Mouse (Mus musculus): Measurements from ENCODE around the gene Adam33. TPM values are rescaled to one million over a fixed set of nuclear protein-coding genes. Genes with fewer than 3 reads are reported as not detected.
"Not testable (repeated sequence)": the region's sequence is repeated elsewhere in the genome, so short reads cannot be mapped to it uniquely, and the experiment has no call there.

Adam33 gene
- total and polyA plus RNA-seq, 3 experiments = 0.27 TPM; not detected in 2

GRCm38 (mm10) chr2:131038197-131038596 is 25.4 kb downstream of the Adam33 start:
- no peak overlapping the region for H3K4me3 ChIP-seq (ENCODE audit: low read depth, low read length)
- ATAC-seq (ENCODE audit: extremely low read depth, insufficient number of reproducible peaks, low FRiP score, poor library complexity, severe bottlenecking) (no peak), DNase-seq (ENCODE audit: low spot score) (no peak)
- TF ChIP-seq POLR2AphosphoS5 (IDR thresholded peaks at IDR 0.05; ENCODE audit: insufficient replicate concordance, low read depth, low read length) (no peak), GATA2 (IDR thresholded peaks at IDR 0.05; ENCODE audit: borderline replicate concordance, low read depth, low read length) (no peak), CTCF (IDR thresholded peaks at IDR 0.05; ENCODE audit: low read depth, low read length) (no peak), GATA1 (IDR thresholded peaks at IDR 0.05; ENCODE audit: borderline replicate concordance, low read length) (no peak), TAL1 (conservative IDR thresholded peaks at IDR 0.05; ENCODE audit: low read depth, low read length) (no peak)
- H3K27me3 ChIP-seq (ENCODE audit: insufficient read depth, low read length) = peaks cover 39% of the 10 kb centered on the region
- H3K4me1 ChIP-seq (ENCODE audit: insufficient read depth, low read depth, low read length) = no peaks in the 10 kb centered on the region
- no peaks in the 10 kb centered on the region for H3K9me3 ChIP-seq (replicated peaks)
- no peaks in the 10 kb centered on the region for H3K36me3 ChIP-seq (replicated peaks)

GRCm38 (mm10) chr2:131037226-131037990 is 26.2 kb downstream of the Adam33 start:
- Histone ChIP-seq H3K4me1 (ENCODE audit: insufficient read depth, low read depth, low read length) (no peaks in the 10 kb centered on the region), H3K4me3 (ENCODE audit: low read depth, low read length) (no peak overlapping the region), H3K36me3 (replicated peaks) (no peaks in the 10 kb centered on the region), H3K9me3 (replicated peaks) (no peaks in the 10 kb centered on the region), H3K27me3 (ENCODE audit: insufficient read depth, low read length) (peaks cover 33% of the 10 kb centered on the region)
- no peak for TF ChIP-seq GATA2 (IDR thresholded peaks at IDR 0.05; ENCODE audit: borderline replicate concordance, low read depth, low read length)
- TF ChIP-seq GATA1 (IDR thresholded peaks at IDR 0.05; ENCODE audit: borderline replicate concordance, low read length) = no peak
- no peak for TF ChIP-seq POLR2AphosphoS5 (IDR thresholded peaks at IDR 0.05; ENCODE audit: insufficient replicate concordance, low read depth, low read length)
- TF ChIP-seq TAL1 (conservative IDR thresholded peaks at IDR 0.05; ENCODE audit: low read depth, low read length) = no peak
- TF ChIP-seq CTCF (IDR thresholded peaks at IDR 0.05; ENCODE audit: low read depth, low read length) = no peak
- DNase-seq (ENCODE audit: low spot score) = no peak
- no peak for ATAC-seq (ENCODE audit: extremely low read depth, insufficient number of reproducible peaks, low FRiP score, poor library complexity, severe bottlenecking)

GRCm38 (mm10) chr2:131036757-131037156 is 26.9 kb downstream of the Adam33 start:
- Histone ChIP-seq H3K4me3 (ENCODE audit: low read depth, low read length) (no peak overlapping the region), H3K36me3 (replicated peaks) (no peaks in the 10 kb centered on the region), H3K4me1 (ENCODE audit: insufficient read depth, low read depth, low read length) (no peaks in the 10 kb centered on the region), H3K27me3 (ENCODE audit: insufficient read depth, low read length) (peaks cover 33% of the 10 kb centered on the region), H3K9me3 (replicated peaks) (no peaks in the 10 kb centered on the region)
- DNase-seq (ENCODE audit: low spot score) (no peak), ATAC-seq (ENCODE audit: extremely low read depth, insufficient number of reproducible peaks, low FRiP score, poor library complexity, severe bottlenecking) (no peak)
- no peak for TF ChIP-seq GATA1 (IDR thresholded peaks at IDR 0.05; ENCODE audit: borderline replicate concordance, low read length)
- TF ChIP-seq CTCF (IDR thresholded peaks at IDR 0.05; ENCODE audit: low read depth, low read length) = no peak
- no peak for TF ChIP-seq GATA2 (IDR thresholded peaks at IDR 0.05; ENCODE audit: borderline replicate concordance, low read depth, low read length)
- no peak for TF ChIP-seq TAL1 (conservative IDR thresholded peaks at IDR 0.05; ENCODE audit: low read depth, low read length)
- TF ChIP-seq POLR2AphosphoS5 (IDR thresholded peaks at IDR 0.05; ENCODE audit: insufficient replicate concordance, low read depth, low read length) = no peak

DNA sequence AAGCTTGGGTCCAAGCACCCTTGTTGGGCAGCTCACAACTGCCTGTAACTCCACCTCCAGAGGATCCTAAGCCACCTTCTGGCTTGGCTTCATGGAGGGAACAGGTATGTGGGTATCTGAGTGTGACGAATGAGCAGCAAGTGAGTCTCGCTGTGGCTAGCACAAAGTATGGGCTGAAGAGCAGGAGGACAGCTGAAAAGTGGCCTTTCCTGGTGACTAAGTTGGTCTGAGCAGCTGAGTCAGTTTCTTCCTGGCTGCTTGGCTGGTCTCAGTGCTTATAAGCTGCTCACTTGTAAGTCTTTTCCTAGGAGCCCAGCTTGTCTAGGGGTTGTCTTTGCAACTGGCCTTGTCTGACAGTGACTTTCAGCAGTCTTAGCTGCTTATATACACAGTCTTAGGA is 27.3 kb downstream of the Adam33 start:
- TF ChIP-seq CTCF (IDR thresholded peaks at IDR 0.05; ENCODE audit: low read depth, low read length) (no peak), TAL1 (conservative IDR thresholded peaks at IDR 0.05; ENCODE audit: low read depth, low read length) (no peak), GATA2 (IDR thresholded peaks at IDR 0.05; ENCODE audit: borderline replicate concordance, low read depth, low read length) (no peak), GATA1 (IDR thresholded peaks at IDR 0.05; ENCODE audit: borderline replicate concordance, low read length) (no peak), POLR2AphosphoS5 (IDR thresholded peaks at IDR 0.05; ENCODE audit: insufficient replicate concordance, low read depth, low read length) (no peak)
- DNase-seq (ENCODE audit: low spot score) (no peak), ATAC-seq (ENCODE audit: extremely low read depth, insufficient number of reproducible peaks, low FRiP score, poor library complexity, severe bottlenecking) (no peak)
- Histone ChIP-seq H3K4me1 (ENCODE audit: insufficient read depth, low read depth, low read length) (no peaks in the 10 kb centered on the region), H3K9me3 (replicated peaks) (no peaks in the 10 kb centered on the region), H3K4me3 (ENCODE audit: low read depth, low read length) (no peak overlapping the region), H3K36me3 (replicated peaks) (no peaks in the 10 kb centered on the region), H3K27me3 (ENCODE audit: insufficient read depth, low read length) (peaks cover 31% of the 10 kb centered on the region)

DNA sequence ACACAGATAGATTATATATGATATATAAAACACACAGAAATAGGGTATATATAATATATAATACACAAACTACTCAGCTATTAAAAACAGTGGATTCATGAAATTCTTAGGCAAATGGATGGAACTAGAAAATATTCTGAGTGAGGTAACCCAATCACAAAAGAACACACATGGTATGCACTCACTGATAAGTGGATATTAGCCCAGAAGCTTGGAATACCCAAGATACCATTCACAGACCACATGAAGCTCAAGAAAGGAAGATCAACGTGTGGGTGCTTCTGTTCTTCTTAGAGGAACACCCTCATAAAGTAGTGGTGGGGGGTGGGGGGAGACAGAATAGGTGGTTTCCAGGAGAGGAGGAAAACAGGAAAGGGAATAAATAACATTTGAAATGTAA is 32.2 kb downstream of the Adam33 start:
- not testable (repeated sequence) for H3K27me3 ChIP-seq (ENCODE audit: insufficient read depth, low read length); H3K4me3 ChIP-seq (ENCODE audit: low read depth, low read length); DNase-seq (ENCODE audit: low spot score); H3K36me3 ChIP-seq (replicated peaks); H3K9me3 ChIP-seq (replicated peaks); ATAC-seq (ENCODE audit: extremely low read depth, insufficient number of reproducible peaks, low FRiP score, poor library complexity, severe bottlenecking); H3K4me1 ChIP-seq (ENCODE audit: insufficient read depth, low read depth, low read length)

GRCm38 (mm10) chr2:131030998-131031397 is 32.6 kb downstream of the Adam33 start:
- Histone ChIP-seq H3K27me3 (ENCODE audit: insufficient read depth, low read length) (peaks cover 4% of the 10 kb centered on the region; the same call in 1 of the 2 replicates), H3K9me3 (replicated peaks) (no peaks in the 10 kb centered on the region), H3K4me1 (ENCODE audit: insufficient read depth, low read depth, low read length) (no peaks in the 10 kb centered on the region), H3K4me3 (ENCODE audit: low read depth, low read length) (no peak overlapping the region), H3K36me3 (replicated peaks) (peaks cover 10% of the 10 kb centered on the region)
- no peak for TF ChIP-seq GATA2 (IDR thresholded peaks at IDR 0.05; ENCODE audit: borderline replicate concordance, low read depth, low read length)
- TF ChIP-seq POLR2AphosphoS5 (IDR thresholded peaks at IDR 0.05; ENCODE audit: insufficient replicate concordance, low read depth, low read length) = no peak
- TF ChIP-seq TAL1 (conservative IDR thresholded peaks at IDR 0.05; ENCODE audit: low read depth, low read length) = no peak
- TF ChIP-seq CTCF (IDR thresholded peaks at IDR 0.05; ENCODE audit: low read depth, low read length) = no peak
- no peak for TF ChIP-seq GATA1 (IDR thresholded peaks at IDR 0.05; ENCODE audit: borderline replicate concordance, low read length)
- no peak for DNase-seq (ENCODE audit: low spot score)
- ATAC-seq (ENCODE audit: extremely low read depth, insufficient number of reproducible peaks, low FRiP score, poor library complexity, severe bottlenecking) = no peak
